Mouse (Mus musculus) megakaryocyte, embryonic 14.5 days (primary cell): ENCODE data around the gene Slc25a44.

ENCODE experiments used
- FLI1 ChIP-seq: IDR thresholded peaks from 2 replicates; pipeline ENCODE4 v1.6.1; 2012; ENCODE audit warnings: low read length, inconsistent platforms, mixed read lengths
- GATA1 ChIP-seq: IDR thresholded peaks from 3 replicates; pipeline ENCODE4 v1.6.1; 2012; ENCODE audit warnings: mixed read lengths, low read length, inconsistent platforms, borderline replicate concordance

GRCm38 (mm10) chr3:88450379-88451131 lies 25.6 kb upstream of the Slc25a44 start:
- no peak for TF ChIP-seq GATA1
- TF ChIP-seq FLI1 = no peak
